Mouse (Mus musculus) midbrain, postnatal 0 days (tissue): ENCODE measurements at regions not wholly inside any gene's neighbourhood (a gene's known extent, or its start where the extent isn't known, plus 50 kb on each side); places are given as distances from the start of the nearest gene placed in this dataset.
"Not testable (repeated sequence)": the region's sequence is repeated elsewhere in the genome, so short reads cannot be mapped to it uniquely, and the experiment has no call there.

Experiments used
- ATAC-seq: fragments of 200-750 bp; cut with Nextera tagmentation; 2 replicates; pipeline ENCODE4 v1.8.0; 2017; ENCODE audit warnings: moderate number of reproducible peaks, mild to moderate bottlenecking, moderate TSS enrichment, moderate library complexity; ENCODE audit not compliant: low FRiP score
- DNase-seq: peaks from one replicate; pipeline ENCODE4 v3.0.0-alpha.2; 2015; ENCODE audit warnings: low spot score
- H3K27ac ChIP-seq: fragments of 300-500 bp; sonication (generic); 2 replicates; pipeline ENCODE4 v1.5.1; 2014; ENCODE audit warnings: low read depth, mild to moderate bottlenecking, low read length, mixed read lengths
- H3K27me3 ChIP-seq: fragments of 300-500 bp; sonication (generic); 2 replicates; pipeline ENCODE4 v1.6.1; 2014; ENCODE audit warnings: low read length, control low read depth, mixed read lengths; ENCODE audit not compliant: insufficient read depth
- H3K36me3 ChIP-seq: fragments of 300-500 bp; sonication (generic); 2 replicates; pipeline ENCODE4 v1.6.1; 2014; ENCODE audit warnings: low read length, control low read depth, mixed read lengths; ENCODE audit not compliant: insufficient read depth
- H3K4me1 ChIP-seq: fragments of 300-500 bp; sonication (generic); 2 replicates; pipeline ENCODE4 v1.6.1; 2014; ENCODE audit warnings: mild to moderate bottlenecking, control low read depth, antibody characterized with exemption, low read length, mixed read lengths; ENCODE audit not compliant: insufficient read depth
- H3K4me2 ChIP-seq: fragments of 300-500 bp; sonication (generic); 2 replicates; pipeline ENCODE4 v1.6.1; 2014; ENCODE audit warnings: low read depth, mild to moderate bottlenecking, low read length, mixed read lengths; ENCODE audit not compliant: poor library complexity, severe bottlenecking
- H3K4me3 ChIP-seq: fragments of 300-500 bp; sonication (generic); 2 replicates; pipeline ENCODE4 v1.5.1; 2014; ENCODE audit warnings: low read depth, mild to moderate bottlenecking, low read length, moderate library complexity
- H3K9ac ChIP-seq: fragments of 300-500 bp; sonication (generic); replicated peaks from 2 replicates; pipeline ENCODE4 v1.6.1; 2014; ENCODE audit warnings: mild to moderate bottlenecking, low read length, moderate library complexity, mixed read lengths; ENCODE audit not compliant: poor library complexity, severe bottlenecking
- H3K9me3 ChIP-seq: fragments of 300-500 bp; sonication (generic); 2 replicates; pipeline ENCODE4 v1.6.1; 2016; ENCODE audit warnings: low read length, control low read depth
- CTCF ChIP-seq: IDR thresholded peaks from 2 replicates; pipeline ENCODE4 v1.5.1; 2016; ENCODE audit warnings: antibody characterized with exemption, mild to moderate bottlenecking
- WGBS: fragments of 180-500 bp; shearing (Covaris S2); extraction: QIAGEN DNeasy Blood & Tissue Kit; methylation state at CpG from one replicate; pipeline ENCODE4 v1.1.7; 2014; 5-methylcytosine and 5-hydroxymethylcytosine counted together

- Histone ChIP-seq H3K9me3 (no peaks in the 10 kb centered on the region), H3K36me3 (no peaks in the 10 kb centered on the region), H3K4me2 (no peak overlapping the region), H3K4me1 (no peaks in the 10 kb centered on the region), H3K27me3 (no peaks in the 10 kb centered on the region), H3K9ac (no peak overlapping the region), H3K4me3 (no peak overlapping the region), H3K27ac (no peak overlapping the region)
- 71% methylated on average over 2 of the region's 2 CpGs for WGBS
- ATAC-seq: no peak
- DNase-seq: no peak
- TF ChIP-seq CTCF: no peak
Measured at GRCm38 (mm10) chr13:115799294-115799693, 510.2 kb downstream of the Isl1 start.

- no peaks in the 10 kb centered on the region for H3K9me3 ChIP-seq
- ATAC-seq (no peak), DNase-seq (no peak)
- no peak for TF ChIP-seq CTCF
- no peak overlapping the region for H3K4me3 ChIP-seq
- no peaks in the 10 kb centered on the region for H3K36me3 ChIP-seq
- H3K27me3 ChIP-seq: no peaks in the 10 kb centered on the region
- H3K27ac ChIP-seq: no peak overlapping the region
- 82% methylated on average over 7 of the region's 7 CpGs for WGBS
- no peak overlapping the region for H3K4me2 ChIP-seq
- no peak overlapping the region for H3K9ac ChIP-seq
- H3K4me1 ChIP-seq: no peaks in the 10 kb centered on the region
Measured at GRCm38 (mm10) chr13:115751271-115751670, 558.2 kb downstream of the Isl1 start.

GRCm38 (mm10) chr13:115742080-115742479 lies 567.4 kb downstream of the Isl1 start:
- not testable (repeated sequence) for H3K9ac ChIP-seq, H3K4me3 ChIP-seq, DNase-seq, H3K36me3 ChIP-seq, H3K27me3 ChIP-seq, H3K4me1 ChIP-seq, H3K9me3 ChIP-seq, ATAC-seq, H3K4me2 ChIP-seq, H3K27ac ChIP-seq
- 83% methylated on average over 1 of the region's 1 CpGs for WGBS

- Histone ChIP-seq H3K4me1 (no peaks in the 10 kb centered on the region), H3K9me3 (no peaks in the 10 kb centered on the region), H3K4me2 (no peak overlapping the region), H3K4me3 (no peak overlapping the region), H3K9ac (no peak overlapping the region), H3K27ac (no peak overlapping the region), H3K36me3 (no peaks in the 10 kb centered on the region), H3K27me3 (no peaks in the 10 kb centered on the region)
- WGBS: 40% methylated on average over 5 of the region's 5 CpGs
- no peak for TF ChIP-seq CTCF
- no peak for DNase-seq
- ATAC-seq: no peak
Measured at GRCm38 (mm10) chr13:115727986-115728385, 581.5 kb downstream of the Isl1 start.

GRCm38 (mm10) chr13:115725356-115725952 lies 584.0 kb downstream of the Isl1 start:
- no peaks in the 10 kb centered on the region for H3K27me3 ChIP-seq
- H3K27ac ChIP-seq: no peak overlapping the region
- ATAC-seq: no peak
- H3K36me3 ChIP-seq: no peaks in the 10 kb centered on the region
- H3K4me1 ChIP-seq: no peaks in the 10 kb centered on the region
- peak; percentile 16 for DNase-seq
- 71% methylated on average over 5 of the region's 5 CpGs for WGBS
- no peak overlapping the region for H3K9ac ChIP-seq
- TF ChIP-seq CTCF: peak; percentile 66
- H3K4me2 ChIP-seq: no peak overlapping the region
- H3K9me3 ChIP-seq: no peaks in the 10 kb centered on the region
- no peak overlapping the region for H3K4me3 ChIP-seq

GRCm38 (mm10) chr13:115719276-115719675 lies 590.2 kb downstream of the Isl1 start:
- Histone ChIP-seq H3K4me3 (no peak overlapping the region), H3K27ac (no peak overlapping the region), H3K9me3 (no peaks in the 10 kb centered on the region), H3K27me3 (no peaks in the 10 kb centered on the region), H3K4me1 (no peaks in the 10 kb centered on the region), H3K9ac (no peak overlapping the region), H3K36me3 (no peaks in the 10 kb centered on the region), H3K4me2 (no peak overlapping the region)
- no peak for DNase-seq
- 86% methylated on average over 2 of the region's 2 CpGs for WGBS
- no peak for TF ChIP-seq CTCF
- ATAC-seq: no peak
